Mouse (Mus musculus) layer of hippocampus, adult 2 months (tissue): ENCODE data around the gene Gfy. TPM values are rescaled to one million over a fixed set of nuclear protein-coding genes. Genes with fewer than 3 reads are reported as not detected.
"Not testable (repeated sequence)": the region's sequence is repeated elsewhere in the genome, so short reads cannot be mapped to it uniquely, and the experiment has no call there.

ENCODE experiments used
- DNase-seq, 2 experiments: peaks; one replicate each; pipeline ENCODE4 v3.0.0; 2022; ENCODE audit warnings: low spot score in 2 of 2
- H3K27ac ChIP-seq: fragments of 200-600 bp; 2 replicates; pipeline ENCODE4 v1.8.1; 2022
- H3K4me3 ChIP-seq: fragments of 200-600 bp; 2 replicates; pipeline ENCODE4 v1.8.1; 2022; ENCODE audit warnings: mild to moderate bottlenecking
- CTCF ChIP-seq: fragments of 200-600 bp; conservative IDR thresholded peaks from 2 replicates; pipeline ENCODE4 v1.8.1; 2022; ENCODE audit warnings: antibody characterized with exemption, mild to moderate bottlenecking, moderate library complexity
- total RNA-seq, 2 experiments: library from RNA; stranded (reverse); gene quantifications; 2 replicates each; pipeline ENCODE4 v1.2.3; 2021

Gene Gfy
- total RNA-seq, 2 experiments from 2014 or later, result 0.20 TPM; not detected in 1

- Histone ChIP-seq H3K27ac (peak overlapping the region; percentile 43; the same call in 1 of the 2 replicates), H3K4me3 (no peak overlapping the region)
- no peak for DNase-seq
- no peak for TF ChIP-seq CTCF
Observed at GRCm38 (mm10) chr7:45160866-45161265, 18.5 kb downstream of the Gfy start.

GRCm38 (mm10) chr7:45160316-45160800, 19.0 kb downstream of the Gfy start:
- Histone ChIP-seq H3K4me3 (no peak overlapping the region), H3K27ac (0 out of 2 replicates have a peak overlapping the region, but pooled peaks have one; percentile 43)
- TF ChIP-seq CTCF, result no peak
- no peak for DNase-seq

- TF ChIP-seq CTCF, result no peak
- DNase-seq, result no peak
Observed at GRCm38 (mm10) chr7:45158991-45159390, 20.4 kb downstream of the Gfy start.

GRCm38 (mm10) chr7:45157459-45157858, 21.9 kb downstream of the Gfy start:
- no peak for TF ChIP-seq CTCF
- Histone ChIP-seq H3K4me3 (no peak overlapping the region), H3K27ac (peak overlapping the region; percentile 49; the same call in 1 of the 2 replicates)
- no peak for DNase-seq

More at GRCm38 (mm10) chr7:45158991-45159390, 20.4 kb downstream of the Gfy start:
- H3K4me3 ChIP-seq, result no peak overlapping the region
- no peak overlapping the region for H3K27ac ChIP-seq

GRCm38 (mm10) chr7:45156206-45156605, 23.2 kb downstream of the Gfy start:
- no peak for DNase-seq
- Histone ChIP-seq H3K27ac (no peak overlapping the region), H3K4me3 (no peak overlapping the region)
- no peak for TF ChIP-seq CTCF

GRCm38 (mm10) chr7:45155590-45155989, 23.8 kb downstream of the Gfy start:
- Histone ChIP-seq H3K27ac (no peak overlapping the region; the same call in 1 of the 2 replicates), H3K4me3 (no peak overlapping the region)
- TF ChIP-seq CTCF, result no peak
- DNase-seq, result no peak

- peak; percentile 75 for TF ChIP-seq CTCF
- peak overlapping the region; percentile 97 for H3K4me3 ChIP-seq
- no peak for DNase-seq
- peak overlapping the region; percentile 97 for H3K27ac ChIP-seq
Observed at GRCm38 (mm10) chr7:45154993-45155514, 24.3 kb downstream of the Gfy start.

- H3K4me3 ChIP-seq, result peak within 1 kb of the TSS; percentile 97
- peak; percentile 78 for TF ChIP-seq CTCF
- DNase-seq, result peak; percentile 96
Observed at GRCm38 (mm10) chr7:45154096-45154992, 25.0 kb downstream of the Gfy start, which contains the start of the genes Pih1d1 and Aldh16a1. Gene Pih1d1 (plus strand): TSS chr7:45154303. Gene Aldh16a1 (minus strand): TSS chr7:45154584.

GRCm38 (mm10) chr7:45153586-45153985, 25.8 kb downstream of the Gfy start:
- Histone ChIP-seq H3K27ac (peak overlapping the region; percentile 97), H3K4me3 (peak overlapping the region; percentile 97)
- no peak for DNase-seq
- TF ChIP-seq CTCF, result no peak

More at GRCm38 (mm10) chr7:45154096-45154992, 25.0 kb downstream of the Gfy start, which contains the start of the genes Pih1d1 and Aldh16a1:
- H3K27ac ChIP-seq, result peak within 1 kb of the TSS; percentile 97

GRCm38 (mm10) chr7:45153052-45153451, 26.3 kb downstream of the Gfy start:
- H3K27ac ChIP-seq, DNase-seq, H3K4me3 ChIP-seq: not testable (repeated sequence)

- no peak for TF ChIP-seq CTCF
- DNase-seq, result no peak
- no peak overlapping the region for H3K4me3 ChIP-seq
- H3K27ac ChIP-seq, result peak overlapping the region; percentile 67
Observed at GRCm38 (mm10) chr7:45151303-45151702, 28.1 kb downstream of the Gfy start.

GRCm38 (mm10) chr7:45150321-45150720, 29.0 kb downstream of the Gfy start:
- DNase-seq, result no peak
- no peak for TF ChIP-seq CTCF
- H3K27ac ChIP-seq, result peak overlapping the region; percentile 67; the same call in 1 of the 2 replicates
- no peak overlapping the region for H3K4me3 ChIP-seq

- H3K27ac ChIP-seq, result no peak overlapping the region
- no peak for TF ChIP-seq CTCF
- H3K4me3 ChIP-seq, result no peak overlapping the region
- no peak for DNase-seq
Observed at GRCm38 (mm10) chr7:45149545-45149944, 29.8 kb downstream of the Gfy start.
